Mouse (Mus musculus) testis, postnatal 14 days (tissue): Measurements from ENCODE around the gene Tuba1a.
"Not testable (repeated sequence)": the region's sequence is repeated elsewhere in the genome, so short reads cannot be mapped to it uniquely, and the experiment has no call there.

Experiments
- DNase-seq: peaks from one replicate; pipeline ENCODE4 v3.0.0; 2021; ENCODE audit warnings: low spot score

The Tuba1a gene

DNA sequence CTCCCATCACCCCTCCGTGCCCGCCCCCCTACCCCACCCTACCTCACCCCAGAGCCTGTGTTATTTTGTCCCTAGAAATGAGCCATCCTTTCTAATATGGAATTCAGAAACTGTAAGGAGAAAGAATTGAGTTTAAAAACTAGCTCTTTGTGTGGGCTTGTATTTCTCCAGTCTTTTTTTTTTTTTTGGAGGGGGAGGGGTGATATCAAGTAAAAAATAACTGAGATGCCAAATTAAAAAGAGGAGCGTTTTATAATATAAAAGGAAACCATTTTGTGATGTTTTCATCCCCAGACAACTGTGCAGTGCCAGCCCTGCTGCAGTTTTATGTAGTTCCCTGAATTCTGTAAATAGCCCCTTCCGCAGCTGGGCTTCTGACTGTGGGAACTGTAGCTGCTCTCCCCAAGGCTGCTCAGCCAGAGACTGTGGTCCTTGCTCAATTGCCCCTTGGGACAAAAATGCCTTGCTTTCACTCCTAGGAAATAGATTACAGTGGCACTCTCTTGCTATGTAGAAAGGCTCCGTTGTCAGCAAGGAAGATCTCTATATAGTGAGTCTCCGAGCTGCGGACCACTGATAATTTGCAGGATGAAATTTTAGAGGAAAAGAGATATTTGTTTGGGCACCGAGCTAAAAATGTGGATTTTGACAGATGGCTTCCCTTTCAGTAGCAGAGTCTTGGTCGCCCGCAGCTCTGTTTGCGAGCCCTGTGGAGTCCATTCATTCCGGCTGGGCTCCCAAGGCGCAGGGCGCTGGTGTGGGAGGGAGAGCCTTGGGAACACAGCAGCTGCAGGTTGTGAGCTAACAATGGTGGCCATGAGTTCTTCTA lies 1.1 kb upstream of the Tuba1a start:
- no peak for DNase-seq

DNA sequence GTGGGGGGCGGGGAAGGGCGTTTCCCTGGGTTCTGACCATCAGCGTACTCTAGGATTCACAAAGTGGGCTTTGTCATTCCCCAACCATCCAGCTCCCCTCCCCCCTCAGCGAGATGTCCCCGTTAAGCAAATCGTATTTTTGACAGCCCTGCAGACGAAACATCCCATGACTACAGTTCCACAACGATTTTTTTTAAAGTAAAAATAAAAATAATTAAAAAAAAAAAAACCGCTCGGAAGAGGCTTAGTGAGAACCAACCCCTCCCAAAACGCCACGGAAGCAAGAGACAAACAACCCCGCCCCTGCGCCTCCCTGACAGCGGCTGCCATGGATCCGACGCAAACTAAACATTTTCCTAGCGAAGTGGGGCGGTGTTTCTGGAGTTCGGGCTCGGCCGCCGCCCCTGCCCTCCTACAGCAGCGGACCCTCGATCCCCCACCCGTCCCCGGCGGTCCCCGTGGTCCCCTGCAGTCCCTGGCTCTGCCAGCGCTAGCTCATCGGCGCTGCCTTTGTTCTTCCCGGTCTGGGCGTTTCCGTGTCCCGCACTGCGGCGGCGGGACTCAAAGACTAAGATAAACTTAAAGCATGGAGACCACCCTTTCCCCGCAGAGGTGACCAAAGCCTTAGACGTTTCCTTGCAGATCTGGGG lies 627 bp downstream of the Tuba1a start:
- peak; percentile 55 for DNase-seq

DNA sequence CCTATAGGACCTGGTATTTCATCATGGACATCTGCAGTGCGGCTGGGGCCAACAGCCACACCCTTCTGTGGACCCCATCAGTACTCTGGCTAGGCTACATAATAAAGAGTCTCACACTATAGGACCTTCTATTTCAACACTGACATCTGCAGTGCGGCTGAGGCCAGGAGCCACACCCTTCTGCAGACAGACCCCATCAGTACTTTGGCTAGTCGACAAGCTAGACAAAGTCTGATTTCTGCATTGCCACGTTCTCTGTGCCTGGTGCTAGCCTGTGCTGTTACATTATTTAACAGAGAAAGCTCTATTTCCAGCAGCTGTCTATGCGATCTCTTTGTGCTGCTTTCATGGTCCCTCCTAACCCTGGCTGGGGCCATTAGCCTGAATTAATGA lies 1.4 kb downstream of the Tuba1a start:
- no peak for DNase-seq

DNA sequence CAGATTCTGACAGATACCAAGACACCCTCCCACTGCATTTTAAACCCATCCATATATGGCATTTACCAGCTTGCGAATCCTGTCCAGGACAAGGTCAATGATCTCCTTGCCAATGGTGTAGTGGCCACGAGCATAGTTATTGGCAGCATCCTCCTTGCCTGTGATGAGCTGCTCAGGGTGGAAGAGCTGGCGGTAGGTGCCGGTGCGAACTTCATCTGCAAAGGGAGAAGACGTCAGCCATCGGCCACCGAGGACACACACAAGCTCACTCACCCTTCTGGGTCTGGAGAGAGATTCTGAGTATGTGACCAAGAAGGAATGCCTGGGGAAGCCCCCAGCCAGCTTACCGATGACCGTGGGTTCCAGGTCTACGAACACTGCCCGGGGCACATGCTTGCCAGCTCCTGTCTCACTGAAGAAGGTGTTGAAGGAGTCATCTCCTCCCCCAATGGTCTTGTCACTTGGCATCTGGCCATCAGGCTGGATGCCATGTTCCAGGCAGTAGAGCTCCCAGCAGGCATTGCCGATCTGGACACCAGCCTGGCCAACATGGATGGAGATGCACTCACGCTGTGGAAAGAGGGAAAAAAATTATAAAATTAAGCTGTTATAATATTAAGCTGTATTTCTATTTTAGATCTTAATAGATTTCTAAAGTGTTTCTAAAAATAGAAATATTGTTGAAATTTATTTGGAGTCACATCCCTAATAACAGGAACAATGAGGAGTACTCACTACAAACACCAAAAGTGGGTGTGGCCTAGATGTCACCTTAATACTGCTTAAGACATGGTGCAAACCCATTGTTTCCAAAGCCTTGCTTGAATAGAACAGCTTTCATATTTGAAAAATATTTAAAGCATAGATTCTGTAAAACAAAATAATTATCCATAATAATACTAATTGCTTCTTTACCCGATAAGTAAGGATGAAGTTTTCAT lies 2.1 kb downstream of the Tuba1a start:
- DNase-seq: not testable (repeated sequence)

DNA sequence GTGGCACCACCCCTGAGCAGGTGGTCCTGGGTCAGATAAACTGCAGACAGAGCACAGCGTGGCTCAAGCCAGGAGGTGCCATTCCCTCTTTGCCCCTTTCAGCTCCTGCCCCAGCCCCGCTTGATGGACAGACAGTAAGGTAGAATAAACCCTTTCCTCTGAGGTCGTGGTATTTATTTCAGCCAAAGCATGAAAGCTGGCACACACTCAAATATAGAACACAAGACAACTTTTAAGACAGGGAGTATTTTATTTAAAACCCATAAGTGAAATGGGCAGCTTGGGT lies 4.0 kb downstream of the Tuba1a start:
- no peak for DNase-seq

DNA sequence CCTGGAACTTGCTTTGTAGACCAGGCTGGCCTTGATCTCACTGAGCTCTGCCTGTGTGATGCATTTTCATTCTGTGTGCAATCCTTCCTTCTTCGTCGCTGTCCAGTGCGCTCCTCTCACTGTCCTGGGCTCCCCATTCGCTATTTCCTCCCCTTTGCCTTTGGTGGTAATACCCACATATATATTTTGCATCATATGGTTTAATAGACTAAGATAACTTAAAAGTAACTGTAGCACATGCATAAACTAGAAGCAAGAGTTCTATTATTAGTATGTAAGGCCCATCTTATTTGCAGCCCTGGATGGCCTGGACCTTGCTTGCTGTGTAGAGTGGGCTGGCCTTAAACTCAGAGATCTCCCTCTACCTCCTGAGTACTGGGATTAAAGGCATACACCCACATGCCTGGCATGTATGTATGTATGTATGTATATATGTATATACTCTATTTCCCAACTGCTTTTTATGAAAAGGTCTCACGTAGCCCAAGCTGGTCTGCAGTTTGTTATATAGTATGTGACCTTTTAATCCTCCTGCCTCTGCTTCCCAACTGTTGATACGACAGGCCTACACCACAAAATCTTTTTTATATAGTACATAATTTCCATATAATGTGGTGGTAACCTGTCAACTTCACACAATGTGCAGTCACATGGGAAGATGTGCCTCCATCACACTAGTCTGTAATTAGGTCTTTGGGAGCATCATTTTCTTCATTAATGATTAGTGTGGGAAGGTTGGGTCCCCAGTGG lies 4.5 kb downstream of the Tuba1a start:
- no peak for DNase-seq

DNA sequence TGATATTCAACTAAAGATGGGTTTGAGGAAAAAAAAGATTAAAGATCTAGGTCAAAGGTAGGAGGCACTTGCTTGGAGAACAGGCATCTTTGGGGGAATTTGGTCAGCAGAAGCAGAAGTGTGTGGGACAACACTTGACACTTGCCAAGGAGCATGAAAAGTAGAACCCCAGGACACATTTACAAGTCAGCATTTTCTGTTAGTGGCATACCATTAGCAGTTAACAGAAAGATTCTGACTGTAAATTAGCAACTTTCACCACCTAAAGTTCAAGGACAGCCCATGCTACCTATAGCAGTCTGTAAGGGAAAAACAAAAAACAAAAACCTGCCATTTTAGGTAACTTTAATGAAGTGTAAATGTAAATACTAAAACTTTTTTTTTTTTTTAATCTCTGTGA lies 5.1 kb downstream of the Tuba1a start:
- no peak for DNase-seq

DNA sequence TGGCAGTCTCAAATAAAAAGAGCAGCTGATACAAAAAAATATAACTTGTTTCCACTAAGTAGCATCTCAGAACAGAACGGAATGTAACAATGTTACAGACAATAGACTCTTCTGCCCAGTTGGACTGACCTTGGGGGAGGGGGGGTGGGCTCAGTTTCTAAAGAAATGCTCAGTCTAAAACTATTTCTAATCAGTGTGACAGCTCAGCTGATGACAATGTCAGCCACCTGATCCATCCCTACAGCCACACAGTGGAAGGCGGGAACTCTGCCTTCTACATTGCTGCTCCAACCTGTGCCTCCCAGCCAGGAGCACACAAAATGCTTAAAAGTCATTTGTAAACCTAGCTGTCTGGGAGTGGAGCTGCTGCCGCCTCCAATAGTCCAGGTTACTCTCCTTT lies 5.6 kb downstream of the Tuba1a start:
- peak; percentile 57 for DNase-seq

DNA sequence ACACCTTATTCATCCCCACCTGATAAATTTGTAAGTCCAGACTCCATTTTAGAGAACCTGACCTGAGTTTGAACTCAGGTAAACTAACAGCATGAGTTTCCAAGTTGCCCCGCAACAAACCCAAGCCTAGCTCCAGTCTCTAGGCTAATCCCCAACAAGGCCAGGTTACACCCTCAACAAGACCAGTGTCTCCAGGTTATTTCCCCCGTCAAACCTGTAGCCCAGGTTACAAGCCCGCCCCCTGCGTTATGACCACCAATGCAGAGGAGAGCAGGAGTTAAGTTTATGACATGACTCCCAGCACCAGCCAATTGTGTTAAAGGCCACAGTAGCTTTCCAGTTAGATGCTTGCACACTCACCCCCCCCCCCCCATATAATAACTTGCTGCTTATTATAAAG lies 10.4 kb downstream of the Tuba1a start:
- DNase-seq: no peak

DNA sequence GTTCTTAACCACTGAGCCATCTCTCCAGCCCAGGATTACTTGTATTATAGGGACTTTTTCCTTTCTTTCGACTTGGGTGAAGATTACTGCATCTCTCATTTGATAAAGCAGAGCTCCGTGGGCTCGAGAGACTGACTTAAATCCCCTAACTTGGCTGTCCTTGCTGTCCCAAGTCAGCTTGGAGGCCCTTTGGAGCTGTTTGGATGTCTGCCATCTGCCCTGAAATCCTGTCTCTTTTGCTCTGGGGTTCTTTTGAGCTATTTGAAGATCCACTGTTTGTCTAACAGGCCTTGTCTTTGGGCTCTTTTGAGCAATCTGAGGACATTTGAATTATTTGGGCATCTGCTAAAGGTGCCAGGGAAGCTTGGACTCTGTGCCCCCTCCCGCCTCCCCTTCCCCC lies 11.4 kb downstream of the Tuba1a start:
- no peak for DNase-seq

DNA sequence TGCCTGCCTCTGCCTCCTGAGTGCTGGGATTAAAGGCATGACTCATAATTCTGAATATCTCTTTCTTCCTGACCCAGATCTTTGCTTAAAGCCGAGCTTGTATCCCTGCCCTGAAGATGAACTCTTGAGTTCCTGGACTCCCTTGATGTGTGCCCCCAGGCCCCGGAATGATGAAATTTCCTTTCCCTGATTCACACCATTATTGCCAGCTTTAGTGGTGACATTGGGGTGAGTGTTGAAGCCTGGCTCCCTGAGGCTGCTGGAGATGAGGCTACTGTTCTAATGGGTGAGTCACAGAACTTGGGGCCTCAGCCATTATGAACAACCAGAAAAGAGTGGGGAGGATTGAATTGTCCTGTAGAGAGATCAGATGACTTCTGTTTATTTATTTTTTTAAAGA lies 12.0 kb downstream of the Tuba1a start:
- no peak for DNase-seq

DNA sequence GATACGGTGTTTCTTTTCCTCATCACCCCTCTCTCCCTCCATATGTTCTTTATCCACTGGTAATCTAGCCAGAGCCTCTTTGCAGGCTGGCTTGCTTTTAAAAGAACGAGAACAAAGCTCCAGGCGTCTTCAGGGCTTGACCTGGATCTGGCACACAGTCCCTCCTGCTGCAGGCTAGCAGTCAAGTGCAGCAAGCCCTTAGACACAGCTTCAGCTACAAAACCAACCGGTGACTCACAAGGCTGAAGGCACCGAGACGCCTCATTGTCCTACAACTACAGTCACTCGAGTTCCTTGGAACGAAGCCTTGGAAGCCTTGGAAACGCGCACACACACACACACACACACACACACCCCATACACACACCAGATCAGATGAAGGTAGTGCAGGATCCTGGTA lies 12.7 kb downstream of the Tuba1a start:
- DNase-seq: no peak

DNA sequence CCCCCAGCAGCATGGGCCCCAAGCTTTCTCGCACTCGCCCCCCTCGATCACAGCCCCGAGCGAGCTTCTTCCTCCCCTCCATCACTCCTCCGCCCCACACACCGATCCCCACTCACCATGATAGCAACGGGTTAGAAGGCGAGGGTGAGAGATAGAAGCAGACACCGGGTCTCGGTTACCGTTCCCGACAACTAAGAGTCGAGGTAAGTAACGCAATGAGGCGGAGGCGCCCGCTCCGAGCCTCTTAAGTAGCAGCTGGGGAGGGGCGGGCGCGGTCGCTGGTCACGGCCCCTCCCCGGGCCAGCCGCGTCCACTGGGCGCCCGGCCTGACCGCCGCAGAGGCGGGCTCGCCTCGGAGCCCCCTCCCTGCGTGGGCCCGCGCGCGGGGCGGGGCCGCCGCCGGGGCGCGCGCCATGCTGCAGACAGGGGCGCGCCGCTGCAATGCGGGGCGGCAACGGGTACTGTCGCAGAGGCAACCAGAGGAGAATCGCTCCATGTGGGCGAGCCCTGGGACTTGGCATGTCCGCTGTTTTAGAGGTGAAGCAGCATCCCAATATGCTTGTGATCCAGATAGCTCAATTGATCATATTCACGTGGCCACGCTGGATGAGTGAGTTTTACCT lies 19.2 kb downstream of the Tuba1a start, which contains the start of gene Tuba1b:
TSS of gene Tuba1b (minus strand) at position 349 of the 623 bp plus-strand sequence.
- DNase-seq: peak; percentile 84

DNA sequence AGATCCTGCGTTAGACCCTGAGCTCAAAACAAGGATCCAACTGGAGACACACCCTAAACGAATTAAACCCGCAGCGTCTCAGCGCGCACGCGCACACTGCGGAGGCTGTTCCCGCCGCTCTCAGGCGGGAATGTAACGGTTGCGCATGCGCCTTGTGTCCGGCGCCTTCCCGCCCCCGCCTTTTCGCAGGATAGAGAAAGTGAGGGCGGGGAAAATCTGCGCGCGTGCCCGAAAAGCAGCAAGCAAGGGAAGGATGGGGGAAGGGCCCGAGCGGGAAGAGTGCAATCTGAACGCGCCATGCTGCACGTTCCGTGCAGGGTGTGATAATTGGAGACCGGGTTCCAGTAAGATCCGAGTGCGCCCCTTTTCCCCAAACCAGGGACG lies 19.7 kb downstream of the Tuba1a start:
- peak; percentile 93 for DNase-seq

DNA sequence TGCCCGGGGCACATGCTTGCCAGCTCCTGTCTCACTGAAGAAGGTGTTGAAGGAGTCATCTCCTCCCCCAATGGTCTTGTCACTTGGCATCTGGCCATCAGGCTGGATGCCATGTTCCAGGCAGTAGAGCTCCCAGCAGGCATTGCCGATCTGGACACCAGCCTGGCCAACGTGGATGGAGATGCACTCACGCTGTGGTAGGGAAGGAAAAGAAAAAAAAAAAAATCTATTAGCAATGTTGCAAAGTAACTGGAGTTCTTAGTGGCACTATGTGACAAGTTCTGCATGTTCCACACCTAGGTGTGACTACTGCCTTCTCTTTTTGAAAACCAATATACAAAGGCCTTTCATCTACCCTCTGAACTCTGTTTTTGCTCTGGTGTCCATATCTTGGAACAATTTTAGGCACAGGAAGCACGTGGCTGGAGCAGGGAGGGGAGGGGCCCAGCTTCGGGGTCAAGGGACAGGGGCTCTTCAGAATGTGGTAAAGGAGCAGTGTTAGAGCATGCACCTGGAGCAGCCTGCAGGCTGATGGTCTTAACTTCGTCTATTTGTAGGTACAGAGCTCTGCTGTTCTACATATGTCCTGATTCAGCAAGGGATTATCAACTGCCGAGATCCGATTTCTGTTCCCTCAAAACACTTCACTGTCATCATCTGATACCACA lies 20.4 kb downstream of the Tuba1a start:
- DNase-seq: not testable (repeated sequence)

DNA sequence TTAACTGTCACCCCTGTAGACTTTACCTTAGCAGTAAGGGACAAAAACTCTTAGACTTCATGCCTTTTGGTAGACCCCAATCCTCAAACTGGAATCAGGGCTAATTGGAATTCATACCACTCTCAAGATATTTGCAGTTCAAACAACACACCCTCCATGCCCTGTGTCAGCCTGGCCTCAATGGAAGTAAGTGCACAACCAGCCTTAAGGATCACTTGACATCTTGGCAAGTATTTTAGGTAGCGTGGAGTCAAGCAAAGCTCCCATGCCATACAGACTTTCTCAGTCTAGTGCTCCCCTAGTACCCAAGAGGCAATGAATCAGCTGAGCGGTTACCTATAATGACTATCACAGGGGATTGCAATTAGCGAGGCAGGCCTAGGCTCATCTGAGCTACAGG lies 22.5 kb downstream of the Tuba1a start:
- DNase-seq: no peak

DNA sequence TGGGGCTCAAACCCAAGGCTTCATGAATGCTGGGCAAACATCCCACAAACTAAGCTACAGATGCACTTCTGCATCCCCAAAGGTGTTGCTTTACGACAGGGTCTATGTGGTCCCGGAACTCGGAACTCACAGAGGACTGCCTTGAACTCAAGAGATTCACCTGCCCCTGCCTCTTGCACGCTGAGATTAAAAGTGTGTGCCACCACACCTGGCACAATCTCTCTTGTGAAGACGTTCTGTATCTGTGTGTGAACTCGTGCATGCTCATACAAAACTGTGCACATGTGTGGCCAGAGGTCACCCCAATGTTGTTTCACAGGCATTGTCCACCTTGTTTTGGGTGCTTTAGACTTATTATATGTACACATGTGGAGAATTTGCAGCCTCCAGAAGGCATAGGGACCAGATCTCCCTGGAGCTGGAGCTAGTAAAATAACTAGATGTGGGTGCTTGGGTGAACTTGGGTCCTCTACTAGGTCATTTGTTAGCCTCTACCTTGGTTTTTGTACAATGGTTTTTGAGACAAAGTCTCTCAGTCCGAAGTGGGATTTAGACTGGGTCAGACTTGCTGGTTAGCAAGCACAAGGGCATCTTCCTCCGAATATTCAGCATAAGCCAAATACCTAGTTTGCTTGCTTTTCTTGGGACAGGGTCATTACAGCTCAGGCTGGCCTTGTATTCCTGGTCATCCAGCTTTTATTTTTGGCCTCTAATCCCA lies 23.3 kb downstream of the Tuba1a start:
- no peak for DNase-seq

DNA sequence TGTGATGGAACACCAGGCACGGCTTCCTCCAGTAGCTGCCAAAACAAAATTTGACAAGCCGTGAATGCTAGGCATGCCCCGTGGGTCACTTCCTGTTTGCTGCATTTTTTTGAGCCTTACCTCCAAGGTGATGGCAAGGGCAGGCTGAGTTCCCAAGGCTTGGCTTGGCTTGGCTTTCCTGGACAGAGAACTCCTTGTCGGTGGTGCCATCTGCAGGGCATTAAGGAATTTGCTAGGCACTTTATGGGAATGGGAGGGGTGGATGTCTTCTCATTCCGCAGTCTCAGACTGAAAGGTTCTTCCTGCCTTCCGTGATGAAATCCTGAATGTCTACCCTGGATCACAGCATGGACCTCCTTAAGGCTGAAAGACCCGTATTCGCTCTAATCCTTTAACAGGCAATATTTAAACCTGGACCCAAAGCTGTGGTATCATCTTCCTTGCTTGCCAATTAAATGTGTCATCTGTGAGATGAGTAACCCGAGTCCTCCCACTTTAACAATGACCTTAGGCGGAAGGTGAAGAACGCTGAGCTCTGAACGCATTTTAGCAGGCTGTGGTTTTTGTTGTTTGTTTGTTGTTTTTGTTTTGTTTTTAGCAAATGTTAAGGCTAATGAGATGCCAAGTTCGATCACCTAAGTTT lies 24.8 kb downstream of the Tuba1a start:
- DNase-seq: peak; percentile 41

DNA sequence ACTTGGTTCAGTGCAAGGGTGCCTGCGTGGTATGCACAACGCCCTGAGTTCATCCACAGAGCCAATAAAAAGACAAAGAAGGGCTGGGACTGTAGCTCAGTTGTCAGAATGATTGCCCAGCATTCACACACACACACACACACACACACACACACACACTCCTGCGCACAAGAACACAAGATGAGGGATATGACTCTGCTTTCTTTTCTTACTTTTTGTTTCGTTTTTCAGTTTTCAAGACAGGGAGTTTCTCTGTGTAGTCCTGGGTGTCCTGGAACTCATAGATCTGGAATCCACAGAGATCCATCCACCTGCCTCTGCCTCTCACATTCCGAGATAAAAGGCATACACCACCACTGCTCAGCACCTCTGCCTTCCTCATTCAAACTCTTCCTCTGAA lies 25.9 kb downstream of the Tuba1a start:
- DNase-seq: no peak

DNA sequence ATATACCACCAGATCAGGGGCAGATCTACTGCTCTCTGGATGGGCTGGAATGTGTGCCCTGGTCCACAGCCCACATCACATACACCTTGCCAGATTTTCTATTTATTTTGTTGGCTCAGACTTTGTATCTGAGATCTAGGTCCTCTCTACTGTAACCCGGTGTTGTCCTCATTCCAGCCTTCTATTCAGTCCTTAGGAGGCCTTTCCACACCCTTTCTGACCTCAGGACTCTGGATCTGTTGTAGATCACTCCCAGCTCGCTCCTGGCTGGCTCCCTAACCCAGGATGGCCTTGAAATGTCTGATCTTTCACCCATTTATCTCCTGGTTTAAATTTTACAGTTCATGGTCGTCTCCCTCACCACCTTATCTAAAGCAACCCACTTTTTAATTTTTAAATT lies 28.8 kb downstream of the Tuba1a start:
- DNase-seq: no peak
